22 mouse cellular contexts compared by ENCODE assay signal in the genomic region with DNA sequence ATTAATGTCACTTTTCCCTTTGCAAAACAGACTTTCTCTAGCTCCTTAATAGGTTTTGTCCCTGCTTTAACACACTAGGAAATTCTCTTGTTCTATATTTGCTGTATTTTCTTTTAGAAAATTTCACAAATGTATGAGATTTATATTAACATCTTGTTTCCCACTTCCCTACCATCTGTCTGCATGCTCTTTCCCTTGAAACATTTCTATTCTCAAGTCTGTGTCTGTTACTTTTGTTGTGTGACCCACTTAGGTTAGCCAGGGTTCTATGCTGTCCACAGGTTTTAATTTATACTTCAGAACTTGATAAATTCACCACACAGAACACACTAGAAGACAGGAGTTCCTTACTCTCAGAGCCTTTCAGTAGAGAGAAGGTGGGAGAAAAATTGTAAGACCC.
"Had no signal": no experiment of that assay in that cellular context is flagged by ENCODE, and none has a peak within 500 bp of the region (broad histone marks: within the 10 kb centered on the region; RNA-seq: fewer than 3 reads in every experiment).

No protein-coding gene starts in this region.

- DNase-seq: heart, postnatal 10 days; heart, postnatal 14 days; heart, postnatal 36 days; heart, postnatal 4 days; kidney, adult 11 months; kidney, adult 18-20 months; kidney, adult 2 months; kidney, adult 8-10 months; kidney, adult 9 months; kidney, postnatal 10 days; kidney, postnatal 14 days; kidney, postnatal 25 days; kidney, postnatal 36 days; kidney, postnatal 4 days; layer of hippocampus, adult 9-11 months; layer of hippocampus, postnatal 36 days had no signal

- ATAC-seq: hindbrain, embryonic 16.5 days; hindbrain, postnatal 0 days; inflammation-experienced regulatory T-cells, adult 6 months; intestine, embryonic 15.5 days; intestine, embryonic 16.5 days; intestine, postnatal 0 days had no signal
